In the genomic region with DNA sequence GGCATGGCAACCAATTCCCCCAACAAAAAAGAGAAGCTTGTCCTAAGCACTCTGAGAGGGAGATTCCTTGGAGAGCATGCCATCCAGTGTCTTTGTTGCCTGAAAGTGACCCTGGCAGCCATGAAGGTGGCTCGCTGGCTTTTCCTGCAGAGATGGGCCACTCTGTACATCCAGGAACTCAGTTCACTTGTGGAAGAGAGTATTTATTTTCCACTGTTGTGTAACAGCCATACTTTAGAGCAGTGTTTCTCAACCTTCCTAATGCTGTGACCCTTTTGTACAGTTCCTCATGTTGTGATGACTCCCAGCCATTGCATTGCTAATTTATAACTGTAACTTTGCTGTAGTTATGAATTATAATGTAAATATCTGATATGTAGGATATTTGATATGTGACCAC, we compare ENCODE assay signal across 32 mouse cellular contexts. TPM values are rescaled to one million over a fixed set of nuclear protein-coding genes. Genes with fewer than 3 reads are reported as not detected.
DNase-seq lines count a peak whose midpoint lies in the region; ATAC-seq and TF ChIP-seq lines count a peak whose summit lies in the region.
"Had no signal": no experiment of that assay in that cellular context is flagged by ENCODE, and none has a peak within 500 bp of the region (broad histone marks: within the 10 kb centered on the region; RNA-seq: fewer than 3 reads in every experiment).

No protein-coding gene starts in this region.

- peak; percentile 71 for ATAC-seq in megakaryocyte, adult 5-6 weeks (ENCODE audit: poor library complexity, severe bottlenecking)
- peak; percentile 37; the same call in 1 of the 2 replicates for ATAC-seq in neutrophil, adult 5-6 weeks (ENCODE audit: extremely low read depth, insufficient number of reproducible peaks, low FRiP score, poor library complexity, severe bottlenecking)
- ATAC-seq: CD4-positive, CD25-positive, alpha-beta regulatory T cell, adult 4 months; forebrain, embryonic 15.5 days; hindbrain, embryonic 16.5 days had no signal

- no peak overlapping the region for H3K4me3 ChIP-seq in bone marrow, adult 2 months (replicated peaks; ENCODE audit: control insufficient read depth, low read depth, low read length)
- H3K4me3 ChIP-seq: embryonic facial prominence, embryonic 12.5 days; embryonic facial prominence, embryonic 15.5 days; forebrain, embryonic 12.5 days; forebrain, embryonic 15.5 days; hindbrain, embryonic 13.5 days had no signal

- no peak for TF ChIP-seq CTCF in bone marrow, adult 2 months (IDR thresholded peaks at IDR 0.05; ENCODE audit: control insufficient read depth, insufficient read depth, low read length)

- no peak for TF ChIP-seq POLR2A in bone marrow, adult 2 months (IDR thresholded peaks at IDR 0.05; ENCODE audit: borderline replicate concordance, control insufficient read depth, low read depth, low read length)

- peak overlapping the region; percentile 42; the same call in 1 of the 2 replicates for H3K27ac ChIP-seq in bone marrow, adult 2 months (ENCODE audit: control insufficient read depth, insufficient read depth, low read depth, low read length, poor library complexity)
- H3K27ac ChIP-seq: embryonic facial prominence, embryonic 12.5 days; embryonic facial prominence, embryonic 15.5 days; forebrain, embryonic 12.5 days; forebrain, embryonic 15.5 days; hindbrain, embryonic 13.5 days had no signal

- DNase-seq in lung, postnatal 25 days (ENCODE audit: low spot score): peak; percentile 32
- no peak for DNase-seq in lung, postnatal 14 days
- DNase-seq in liver: no peak
- no peak for DNase-seq in layer of hippocampus, postnatal 14 days (ENCODE audit: low spot score in 2 of 2)
- no peak for DNase-seq in embryo, embryonic 11 days
- DNase-seq: adrenal gland, adult 2 months; adrenal gland, postnatal 14 days; cerebellum, adult 18-20 months; cerebellum, adult 9-10 months; cerebellum, postnatal 14 days; gastrocnemius, postnatal 10 days; gastrocnemius, postnatal 36 days; heart, adult 11 months had no signal

- WGBS in bone marrow, adult 2 months: 33% methylated on average over 1 of the region's 1 CpGs

- peaks cover 5% of the 10 kb centered on the region; the same call in 1 of the 2 replicates for H3K4me1 ChIP-seq in bone marrow, adult 2 months (ENCODE audit: control insufficient read depth, insufficient read depth, low read length)
- H3K4me1 ChIP-seq: embryonic facial prominence, embryonic 12.5 days; embryonic facial prominence, embryonic 15.5 days; forebrain, embryonic 12.5 days; forebrain, embryonic 15.5 days; hindbrain, embryonic 13.5 days had no signal

RNA-seq across cellular contexts. Expression of a gene that starts 2.6 kb away (rescaled TPM):
- not detected in 2 replicates for polyA plus RNA-seq in bone marrow, adult 2 months (2011; ENCODE audit: insufficient read depth, insufficient read length, low replicate concordance, missing spikeins)
- total RNA-seq in megakaryocyte, adult 5-6 weeks (2015): not detected in 2 replicates
- total RNA-seq in megakaryocyte, adult 5-6 weeks (2017): not detected in 2 replicates
- 1.0 TPM in 1 of 2 replicates, not detected in the other for total RNA-seq in neutrophil, adult 5-6 weeks (2017)
- total RNA-seq in layer of hippocampus, postnatal 14 days (2021): under 1 TPM; 0.19 to 0.28 TPM
- total RNA-seq: adrenal gland, adult 2 months; gastrocnemius, adult 18-20 months; gastrocnemius, postnatal 10 days; gastrocnemius, postnatal 36 days; heart, adult 8-10 months; heart, postnatal 25 days; hematopoietic stem cell, adult 5-6 weeks had no signal
- polyA plus RNA-seq: adrenal gland, adult 2 months; C2C12; CD4-positive, CD25-positive, alpha-beta regulatory T cell, adult 4 months; embryonic facial prominence, embryonic 12.5 days; embryonic facial prominence, embryonic 15.5 days; forebrain, embryonic 12.5 days; forebrain, embryonic 15.5 days; heart, embryonic 11.5 days; heart, embryonic 14.5 days; heart, postnatal 0 days; hindbrain, embryonic 13.5 days had no signal

RNA-seq across cellular contexts. Expression of a gene that starts 22.8 kb away (rescaled TPM):
- polyA plus RNA-seq in bone marrow, adult 2 months (2011; ENCODE audit: insufficient read depth, insufficient read length, low replicate concordance, missing spikeins): 14.5 and 24.2 TPM in 2 replicates
- 41.6 and 46.2 TPM in 2 replicates for total RNA-seq in megakaryocyte, adult 5-6 weeks (2015)
- total RNA-seq in megakaryocyte, adult 5-6 weeks (2017): 22.1 and 29.7 TPM in 2 replicates
- total RNA-seq in neutrophil, adult 5-6 weeks (2017): 135 and 136 TPM in 2 replicates
- total RNA-seq in layer of hippocampus, postnatal 14 days (2021): 1 to 10 TPM in 1 of 2 experiments, under 1 TPM in 1; 0.74 to 1.7 TPM
- total RNA-seq: MEL had no signal
- polyA plus RNA-seq: C2C12 had no signal

RNA-seq across cellular contexts. Expression of a gene that starts 30.1 kb away (rescaled TPM):
- polyA plus RNA-seq in bone marrow, adult 2 months (2011; ENCODE audit: insufficient read depth, insufficient read length, low replicate concordance, missing spikeins): 1.6 TPM in 1 of 2 replicates, not detected in the other
- not detected in 2 replicates for total RNA-seq in megakaryocyte, adult 5-6 weeks (2015)
- total RNA-seq in megakaryocyte, adult 5-6 weeks (2017): not detected in 2 replicates
- 0.23 and 1.6 TPM in 2 replicates for total RNA-seq in neutrophil, adult 5-6 weeks (2017)
- under 1 TPM in 1 of 2 experiments, not detected in 1; 0.39 TPM for total RNA-seq in layer of hippocampus, postnatal 14 days (2021)
- total RNA-seq: adrenal gland, adult 2 months; adrenal gland, postnatal 14 days; gastrocnemius, adult 18-20 months; gastrocnemius, postnatal 10 days; gastrocnemius, postnatal 36 days; heart, adult 8-10 months; heart, postnatal 25 days; hematopoietic stem cell, adult 5-6 weeks; MEL had no signal
- polyA plus RNA-seq: adrenal gland, adult 2 months; C2C12; CD4-positive, CD25-positive, alpha-beta regulatory T cell, adult 4 months; heart, embryonic 14.5 days; heart, postnatal 0 days had no signal

RNA-seq across cellular contexts. Expression of a gene that starts 34.7 kb away (rescaled TPM):
- 2.4 and 3.6 TPM in 2 replicates for polyA plus RNA-seq in bone marrow, adult 2 months (2011; ENCODE audit: insufficient read depth, insufficient read length, low replicate concordance, missing spikeins)
- 4.7 and 5.3 TPM in 2 replicates for total RNA-seq in megakaryocyte, adult 5-6 weeks (2015)
- total RNA-seq in megakaryocyte, adult 5-6 weeks (2017): 3.7 and 3.9 TPM in 2 replicates
- 1.9 and 2.8 TPM in 2 replicates for total RNA-seq in neutrophil, adult 5-6 weeks (2017)
- 10 to 100 TPM in 1 of 2 experiments, 1 to 10 TPM in 1; 9.9 to 12.6 TPM for total RNA-seq in layer of hippocampus, postnatal 14 days (2021)

RNA-seq across cellular contexts. Expression of a gene that starts 53.1 kb away (rescaled TPM):
- not detected in 2 replicates for polyA plus RNA-seq in bone marrow, adult 2 months (2011; ENCODE audit: insufficient read depth, insufficient read length, low replicate concordance, missing spikeins)
- not detected in 2 replicates for total RNA-seq in megakaryocyte, adult 5-6 weeks (2015)
- not detected in 2 replicates for total RNA-seq in megakaryocyte, adult 5-6 weeks (2017)
- not detected in 2 replicates for total RNA-seq in neutrophil, adult 5-6 weeks (2017)
- not detected for total RNA-seq in layer of hippocampus, postnatal 14 days (2021)
- total RNA-seq: adrenal gland, adult 2 months; adrenal gland, postnatal 14 days; gastrocnemius, adult 18-20 months; gastrocnemius, postnatal 10 days; gastrocnemius, postnatal 36 days; hematopoietic stem cell, adult 5-6 weeks; MEL had no signal
- polyA plus RNA-seq: adrenal gland, adult 2 months; C2C12; CD4-positive, CD25-positive, alpha-beta regulatory T cell, adult 4 months; embryonic facial prominence, embryonic 12.5 days; forebrain, embryonic 12.5 days; forebrain, embryonic 15.5 days; heart, embryonic 11.5 days; heart, embryonic 14.5 days; heart, postnatal 0 days; hindbrain, embryonic 13.5 days; hindbrain, embryonic 16.5 days had no signal

Comparison
In these comparisons a context has a peak if more than half of its experiments do, and no peak if none do; other contexts are left out.
1. RNA of a gene that starts 22.8 kb away (total RNA-seq): 135 to 136 TPM in neutrophil, adult 5-6 weeks and 22.1 to 46.2 TPM in megakaryocyte, adult 5-6 weeks; 0.74 to 1.7 TPM in layer of hippocampus, postnatal 14 days; every median in the first group is over 4 times any median in the second.